Mouse (Mus musculus) spleen, postnatal 14 days (tissue): ENCODE measurements around the gene Cep70.

Experiments used
- DNase-seq, 2 experiments: peaks; one replicate each; pipeline ENCODE4 v3.0.0; 2021 to 2022; ENCODE audit warnings: low spot score in 2 of 2

Gene Cep70

GRCm38 (mm10) chr9:99320006-99320405, 76.8 kb downstream of the Cep70 start:
- no peak for DNase-seq

- no peak for DNase-seq
Measured at GRCm38 (mm10) chr9:99325208-99325929, 82.2 kb downstream of the Cep70 start.

GRCm38 (mm10) chr9:99325961-99326360, 82.8 kb downstream of the Cep70 start:
- DNase-seq, result no peak

GRCm38 (mm10) chr9:99326881-99327280, 83.7 kb downstream of the Cep70 start:
- no peak for DNase-seq

GRCm38 (mm10) chr9:99336538-99336937, 93.4 kb downstream of the Cep70 start:
- DNase-seq, result no peak

- no peak for DNase-seq
Measured at GRCm38 (mm10) chr9:99338293-99338692, 95.1 kb downstream of the Cep70 start.

GRCm38 (mm10) chr9:99339182-99339581, 96.0 kb downstream of the Cep70 start:
- no peak for DNase-seq

GRCm38 (mm10) chr9:99340126-99340525, 97.0 kb downstream of the Cep70 start:
- DNase-seq, result no peak

- no peak for DNase-seq
Measured at GRCm38 (mm10) chr9:99341600-99341999, 98.4 kb downstream of the Cep70 start.

- DNase-seq, result no peak
Measured at GRCm38 (mm10) chr9:99345351-99345792, 102.2 kb downstream of the Cep70 start.
